Mouse (Mus musculus) ES-E14 (cell line): ENCODE measurements around the gene Smoc2.

ENCODE experiments used
- CHD2 ChIP-seq: IDR thresholded peaks from 2 replicates; pipeline ENCODE4 v1.6.1; 2014; ENCODE audit warnings: mild to moderate bottlenecking, low read depth, low read length, inconsistent platforms
- HCFC1 ChIP-seq: IDR thresholded peaks from 2 replicates; pipeline ENCODE4 v1.6.1; 2012; ENCODE audit warnings: low read length, inconsistent platforms, borderline replicate concordance; ENCODE audit not compliant: insufficient read depth
- MAFK ChIP-seq: IDR thresholded peaks from 2 replicates; pipeline ENCODE4 v1.6.1; 2014; ENCODE audit warnings: mild to moderate bottlenecking, low read depth, low read length, inconsistent platforms; ENCODE audit not compliant: insufficient read depth
- ZC3H11A ChIP-seq: IDR thresholded peaks from 2 replicates; pipeline ENCODE4 v1.6.1; 2012; ENCODE audit warnings: low read depth, mild to moderate bottlenecking, inconsistent platforms, low read length, borderline replicate concordance
- ZNF384 ChIP-seq: IDR thresholded peaks from 2 replicates; pipeline ENCODE4 v1.6.1; 2012; ENCODE audit warnings: low read depth, low read length, inconsistent platforms

- TF ChIP-seq HCFC1, result no peak
- TF ChIP-seq ZC3H11A, result no peak
- no peak for TF ChIP-seq CHD2
- TF ChIP-seq MAFK, result no peak
- TF ChIP-seq ZNF384, result no peak
Observed at GRCm38 (mm10) chr17:14249595-14249994, 29.7 kb upstream of the Smoc2 start.
